Mouse (Mus musculus) heart, postnatal 14 days (tissue): Measurements from ENCODE around the gene Mrps26. TPM values are rescaled to one million over a fixed set of nuclear protein-coding genes. Genes with fewer than 3 reads are reported as not detected.

Experiments used
- microRNA-seq, 2 experiments: library from miRNA; unstranded; fragments of <30 nt; microRNA quantifications; one replicate each; pipeline ENCODE4 v1.2.0; 2021 to 2022
- total RNA-seq, 2 experiments: library from RNA; stranded (reverse); gene quantifications; 2 replicates each; pipeline ENCODE4 v1.2.3; 2021

Mrps26 gene
- total RNA-seq, 2 experiments from 2014 or later: 64.9 to 76.1 TPM

Small RNA genes within 50 kb of the gene (microRNA-seq; reads per million reads assigned to microRNA genes)
- 0 reads per million in 2 experiments for gene Gm23876

Other genes starting within 250 kb of the Mrps26 start
- gene Cpxm1, start 166.2 kb upstream of the Mrps26 start, total RNA-seq: 10 to 100 TPM in 1 of 2 experiments, 1 to 10 TPM in 1; 9.5 to 10.4 TPM
- gene Gm28372, start 158.5 kb upstream of the Mrps26 start, total RNA-seq: not detected
- not detected for gene 1700020A23Rik, start 158.5 kb upstream of the Mrps26 start, total RNA-seq
- gene Tmem239, start 157.3 kb upstream of the Mrps26 start, total RNA-seq: not detected
- gene Vps16, start 139.4 kb upstream of the Mrps26 start, total RNA-seq: 10 to 100 TPM; 25.1 to 29.4 TPM
- gene Pced1a, start 139.0 kb upstream of the Mrps26 start, total RNA-seq: 1 to 10 TPM; 4.7 to 5.5 TPM
- gene Ptpra, start 113.5 kb upstream of the Mrps26 start, total RNA-seq: 10 to 100 TPM; 61.8 to 63.8 TPM
- gene Oxt, start 12.4 kb downstream of the Mrps26 start, total RNA-seq: not detected
- gene Avp, start 18.8 kb downstream of the Mrps26 start, total RNA-seq: 1 to 10 TPM in 1 of 2 experiments, under 1 TPM in 1; 0.88 to 1.2 TPM
- 1 to 10 TPM; 7.3 to 9.3 TPM for gene Fastkd5, start 66.3 kb downstream of the Mrps26 start, total RNA-seq
- gene Ubox5, start 66.3 kb downstream of the Mrps26 start, total RNA-seq: 1 to 10 TPM; 4.2 to 4.5 TPM
- 1 to 10 TPM; 3.3 to 4.6 TPM for gene Lzts3, start 79.1 kb downstream of the Mrps26 start, total RNA-seq
- 10 to 100 TPM; 53.3 to 62.4 TPM for gene Ddrgk1, start 100.9 kb downstream of the Mrps26 start, total RNA-seq
- 10 to 100 TPM; 19.8 to 20.2 TPM for gene Itpa, start 103.9 kb downstream of the Mrps26 start, total RNA-seq
- gene Slc4a11, start 133.8 kb downstream of the Mrps26 start, total RNA-seq: under 1 TPM; 0.19 to 0.32 TPM